Mouse (Mus musculus): Measurements from ENCODE around the gene Mettl2. TPM values are rescaled to one million over a fixed set of nuclear protein-coding genes. Genes with fewer than 3 reads are reported as not detected.

Mettl2 gene
- total RNA-seq, 4 experiments from 2014 or later, result 15.5 to 19.5 (median 17.7) TPM

GRCm38 (mm10) chr11:105153068-105153833, 27.0 kb downstream of the Mettl2 start:
- no peak for DNase-seq (ENCODE audit: low spot score in 2 of 2)

- DNase-seq (ENCODE audit: low spot score in 2 of 2), result no peak
Observed at GRCm38 (mm10) chr11:105155915-105156314, 29.7 kb downstream of the Mettl2 start.

- no peak for DNase-seq (ENCODE audit: low spot score in 2 of 2)
Observed at GRCm38 (mm10) chr11:105156748-105157267, 30.6 kb downstream of the Mettl2 start.

GRCm38 (mm10) chr11:105158047-105158446, 31.8 kb downstream of the Mettl2 start:
- DNase-seq (ENCODE audit: low spot score in 2 of 2), result no peak

- DNase-seq (ENCODE audit: low spot score in 2 of 2), result no peak
Observed at GRCm38 (mm10) chr11:105159673-105160360, 33.6 kb downstream of the Mettl2 start.

GRCm38 (mm10) chr11:105161411-105161810, 35.2 kb downstream of the Mettl2 start:
- no peak for DNase-seq (ENCODE audit: low spot score in 2 of 2)

GRCm38 (mm10) chr11:105164516-105165510, 38.6 kb downstream of the Mettl2 start:
- DNase-seq (ENCODE audit: low spot score in 2 of 2), result no peak

GRCm38 (mm10) chr11:105166780-105167179, 40.6 kb downstream of the Mettl2 start:
- no peak for DNase-seq (ENCODE audit: low spot score in 2 of 2)

- no peak for DNase-seq (ENCODE audit: low spot score in 2 of 2)
Observed at GRCm38 (mm10) chr11:105178516-105178915, 52.3 kb downstream of the Mettl2 start, which contains the start of gene Tlk2. Gene Tlk2 (plus strand): TSS chr11:105178807.

GRCm38 (mm10) chr11:105179523-105179922, 53.3 kb downstream of the Mettl2 start:
- DNase-seq (ENCODE audit: low spot score in 2 of 2), result no peak

- DNase-seq (ENCODE audit: low spot score in 2 of 2), result peak; percentile 8 to 23
Observed at GRCm38 (mm10) chr11:105180471-105181091, 54.4 kb downstream of the Mettl2 start.

GRCm38 (mm10) chr11:105181126-105181637, 55.0 kb downstream of the Mettl2 start:
- peak; percentile 74 to 77 for DNase-seq (ENCODE audit: low spot score in 2 of 2)

- DNase-seq (ENCODE audit: low spot score in 2 of 2), result peak; percentile 10 to 31
Observed at GRCm38 (mm10) chr11:105181689-105182460, 55.6 kb downstream of the Mettl2 start.

- no peak for DNase-seq (ENCODE audit: low spot score in 2 of 2)
Observed at GRCm38 (mm10) chr11:105182461-105182855, 56.2 kb downstream of the Mettl2 start.

- no peak for DNase-seq (ENCODE audit: low spot score in 2 of 2)
Observed at GRCm38 (mm10) chr11:105184678-105185077, 58.5 kb downstream of the Mettl2 start.

Measured in layer of hippocampus, adult 8-10 months (tissue).